Mouse (Mus musculus) stomach, postnatal 0 days (tissue): ENCODE data around the gene Calr3. TPM values are rescaled to one million over a fixed set of nuclear protein-coding genes. Genes with fewer than 3 reads are reported as not detected.

Experiments used
- ATAC-seq: fragments of 200-750 bp; cut with Nextera tagmentation; 2 replicates; pipeline ENCODE4 v1.8.0; 2017; ENCODE audit not compliant: low FRiP score, low TSS enrichment
- DNase-seq: peaks from one replicate; pipeline ENCODE4 v3.0.0-alpha.2; 2016; ENCODE audit warnings: low spot score
- H3K27ac ChIP-seq: fragments of 300-500 bp; sonication (generic); replicated peaks from 2 replicates; pipeline ENCODE4 v1.5.1; 2014; ENCODE audit warnings: mild to moderate bottlenecking, control low read depth
- H3K27me3 ChIP-seq: fragments of 300-500 bp; sonication (generic); 2 replicates; pipeline ENCODE4 v1.6.1; 2014; ENCODE audit warnings: low read length; ENCODE audit not compliant: control insufficient read depth, insufficient read depth
- H3K36me3 ChIP-seq: fragments of 300-500 bp; sonication (generic); 2 replicates; pipeline ENCODE4 v1.6.1; 2014; ENCODE audit warnings: low read length, mixed read lengths; ENCODE audit not compliant: control insufficient read depth, insufficient read depth
- H3K4me1 ChIP-seq: fragments of 300-500 bp; sonication (generic); replicated peaks from 2 replicates; pipeline ENCODE4 v1.6.1; 2014; ENCODE audit warnings: antibody characterized with exemption; ENCODE audit not compliant: control insufficient read depth, insufficient read depth
- H3K4me2 ChIP-seq: fragments of 300-500 bp; sonication (generic); replicated peaks from 2 replicates; pipeline ENCODE4 v1.6.1; 2014; ENCODE audit warnings: low read depth, mild to moderate bottlenecking, control low read depth, moderate library complexity
- H3K4me3 ChIP-seq: fragments of 300-500 bp; sonication (generic); 2 replicates; pipeline ENCODE4 v1.5.1; 2014; ENCODE audit warnings: low read depth, low read length, control low read depth
- H3K9ac ChIP-seq: fragments of 300-500 bp; sonication (generic); 2 replicates; pipeline ENCODE4 v1.6.1; 2014; ENCODE audit warnings: mild to moderate bottlenecking, low read length, control low read depth, mixed read lengths
- H3K9me3 ChIP-seq: fragments of 300-500 bp; sonication (generic); 2 replicates; pipeline ENCODE4 v1.6.1; 2016; ENCODE audit warnings: low read length; ENCODE audit not compliant: control insufficient read depth
- CTCF ChIP-seq: IDR thresholded peaks from 2 replicates; pipeline ENCODE4 v1.5.1; 2016; ENCODE audit warnings: antibody characterized with exemption, low read depth, mild to moderate bottlenecking, moderate library complexity
- EP300 ChIP-seq: optimal IDR thresholded peaks from 2 replicates; pipeline ENCODE3; 2016; ENCODE audit warnings: antibody characterized with exemption
- WGBS: fragments of 180-500 bp; shearing (Covaris S2); extraction: QIAGEN DNeasy Blood & Tissue Kit; methylation state at CpG from one replicate; pipeline ENCODE4 v1.1.7; 2014; 5-methylcytosine and 5-hydroxymethylcytosine counted together
- microRNA-seq: library from miRNA; unstranded; fragments of <30 nt; microRNA quantifications from one replicate; pipeline ENCODE4, GENCODE M21; 2016
- polyA plus RNA-seq: library from polyadenylated mRNA; unstranded; fragments of >200 nt; fragmentation: Nextera tagmentation; extraction: Ambion mirVana; gene quantifications from 2 replicates; pipeline ENCODE4 v1.2.1, GENCODE M21; 2015

Gene Calr3
- polyA plus RNA-seq, 1 experiment from 2014 or later = 5.4 TPM

GRCm38 (mm10) chr8:72385737-72386136 lies 57.9 kb downstream of the Calr3 start:
- ATAC-seq (peak; percentile 83), DNase-seq (peak; percentile 23)
- no peaks in the 10 kb centered on the region for H3K9me3 ChIP-seq
- H3K4me1 ChIP-seq = no peaks in the 10 kb centered on the region
- no peak overlapping the region for H3K4me2 ChIP-seq
- WGBS = 72% methylated on average over 2 of the region's 2 CpGs
- peaks cover 49% of the 10 kb centered on the region for H3K36me3 ChIP-seq
- H3K27ac ChIP-seq = no peak overlapping the region
- no peaks in the 10 kb centered on the region for H3K27me3 ChIP-seq
- H3K9ac ChIP-seq = no peak overlapping the region
- no peak for TF ChIP-seq EP300
- no peak for TF ChIP-seq CTCF
- H3K4me3 ChIP-seq = no peak overlapping the region

DNA sequence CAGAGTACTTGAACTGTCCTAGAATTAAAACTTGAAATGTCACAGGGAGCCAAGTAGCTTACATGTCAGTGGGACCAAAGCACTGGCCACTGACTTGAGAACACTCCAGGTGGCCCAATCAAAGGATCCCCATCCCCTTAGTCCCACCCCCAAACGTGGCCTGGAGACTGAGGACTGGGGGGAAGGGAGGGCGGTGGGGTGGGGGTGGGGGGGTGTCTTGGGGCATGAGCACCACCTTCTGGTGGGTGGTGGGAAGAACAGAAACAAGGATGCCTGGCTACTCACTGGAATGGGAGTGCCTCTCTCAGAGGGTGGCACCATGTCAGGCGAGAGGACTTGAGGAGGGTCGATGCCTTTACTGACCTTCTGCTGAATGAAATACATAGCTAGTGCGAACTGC lies 61.3 kb downstream of the Calr3 start:
- Histone ChIP-seq H3K27me3 (no peaks in the 10 kb centered on the region), H3K9me3 (no peaks in the 10 kb centered on the region), H3K4me3 (no peak overlapping the region), H3K4me1 (no peaks in the 10 kb centered on the region), H3K27ac (no peak overlapping the region), H3K9ac (no peak overlapping the region), H3K36me3 (peaks cover 48% of the 10 kb centered on the region), H3K4me2 (no peak overlapping the region)
- peak; percentile 23 for DNase-seq
- TF ChIP-seq CTCF (peak; percentile 43; the same call in 1 of the 2 replicates), EP300 (no peak)
- peak; percentile 18; the same call in 1 of the 2 replicates for ATAC-seq
- 56% methylated on average over 5 of the region's 5 CpGs for WGBS

GRCm38 (mm10) chr8:72380656-72381055 lies 63.0 kb downstream of the Calr3 start:
- Histone ChIP-seq H3K4me3 (no peak overlapping the region), H3K27ac (no peak overlapping the region), H3K9ac (no peak overlapping the region), H3K27me3 (no peaks in the 10 kb centered on the region), H3K4me1 (no peaks in the 10 kb centered on the region), H3K4me2 (no peak overlapping the region), H3K9me3 (no peaks in the 10 kb centered on the region), H3K36me3 (peaks cover 34% of the 10 kb centered on the region)
- no peak for TF ChIP-seq CTCF
- no peak for TF ChIP-seq EP300
- ATAC-seq (no peak), DNase-seq (no peak)
- 92% methylated on average over 8 of the region's 8 CpGs for WGBS

DNA sequence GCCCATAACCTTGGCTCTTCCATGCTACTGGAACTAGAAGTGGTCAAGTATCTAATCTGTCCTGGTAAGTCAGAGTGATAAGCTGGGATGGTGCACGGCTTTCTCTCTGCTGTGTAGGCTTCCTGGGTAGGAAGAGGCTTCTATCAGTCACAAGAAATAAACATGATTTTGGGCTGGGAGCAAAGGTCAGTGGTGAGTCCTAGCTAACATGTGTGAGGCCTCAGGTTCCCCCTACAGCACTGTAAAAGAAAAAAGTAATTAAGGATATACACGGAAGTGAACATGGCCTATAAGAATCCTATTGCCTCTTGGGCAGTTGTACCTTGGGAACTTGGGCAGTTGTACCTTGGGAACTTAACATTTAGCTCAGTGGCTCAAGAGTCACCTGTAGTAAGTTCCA lies 66.8 kb downstream of the Calr3 start:
- Histone ChIP-seq H3K9ac (no peak overlapping the region), H3K27ac (no peak overlapping the region), H3K4me2 (no peak overlapping the region), H3K4me1 (no peaks in the 10 kb centered on the region), H3K27me3 (no peaks in the 10 kb centered on the region), H3K36me3 (peaks cover 30% of the 10 kb centered on the region), H3K4me3 (no peak overlapping the region), H3K9me3 (no peaks in the 10 kb centered on the region)
- ATAC-seq (no peak), DNase-seq (no peak)
- TF ChIP-seq EP300 (no peak), CTCF (no peak)
- WGBS = 77% methylated on average over 2 of the region's 2 CpGs

DNA sequence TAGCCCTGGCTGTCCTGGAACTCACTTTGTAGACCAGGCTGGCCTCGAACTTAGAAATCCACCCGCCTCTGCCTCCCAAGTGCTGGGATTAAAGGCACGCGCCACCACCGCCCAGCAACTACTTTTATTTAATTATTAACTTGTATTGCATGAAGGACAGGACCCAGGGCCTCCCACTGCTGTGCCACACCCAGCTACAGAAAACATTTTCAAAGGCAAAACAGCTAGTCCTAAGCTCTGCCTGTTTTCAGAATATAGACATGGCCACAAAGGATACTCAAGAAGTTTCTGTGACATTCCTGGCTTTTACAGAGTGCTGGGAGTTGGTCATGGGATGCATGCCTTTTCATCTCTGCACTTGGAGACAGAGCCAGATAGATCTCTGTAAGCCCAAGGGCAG lies 67.4 kb downstream of the Calr3 start:
- ATAC-seq (no peak), DNase-seq (no peak)
- H3K36me3 ChIP-seq = peaks cover 29% of the 10 kb centered on the region
- no peaks in the 10 kb centered on the region for H3K27me3 ChIP-seq
- H3K9me3 ChIP-seq = no peaks in the 10 kb centered on the region
- H3K4me2 ChIP-seq = no peak overlapping the region
- H3K9ac ChIP-seq = no peak overlapping the region
- TF ChIP-seq EP300 = no peak
- no peak for TF ChIP-seq CTCF
- no peak overlapping the region for H3K27ac ChIP-seq
- WGBS = 69% methylated on average over 4 of the region's 5 CpGs
- H3K4me3 ChIP-seq = no peak overlapping the region
- H3K4me1 ChIP-seq = no peaks in the 10 kb centered on the region

DNA sequence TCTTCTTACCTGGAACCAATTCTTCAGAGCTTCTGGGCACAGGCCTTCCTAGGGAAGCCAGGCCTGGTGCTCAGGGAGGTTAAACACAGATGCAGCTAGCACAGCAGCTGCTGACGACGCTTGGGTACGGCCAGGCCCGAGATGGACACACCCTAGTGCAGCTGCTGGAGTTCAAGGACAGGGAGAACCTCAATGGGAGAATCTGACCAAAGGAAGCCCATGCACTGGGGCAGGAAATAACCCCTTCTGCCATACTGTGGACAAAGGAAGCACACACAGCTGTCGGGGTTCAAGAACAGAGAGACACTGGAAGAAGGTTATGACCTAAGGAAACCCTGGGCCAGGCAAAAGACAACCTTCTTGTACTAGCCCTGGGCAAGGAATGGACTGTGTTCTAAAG lies 68.5 kb downstream of the Calr3 start:
- Histone ChIP-seq H3K27me3 (no peaks in the 10 kb centered on the region), H3K4me2 (no peak overlapping the region), H3K36me3 (peaks cover 24% of the 10 kb centered on the region), H3K4me3 (no peak overlapping the region), H3K4me1 (no peaks in the 10 kb centered on the region), H3K9ac (no peak overlapping the region), H3K27ac (no peak overlapping the region), H3K9me3 (no peaks in the 10 kb centered on the region)
- no peak for DNase-seq
- ATAC-seq = no peak
- TF ChIP-seq CTCF = no peak
- no peak for TF ChIP-seq EP300
- 76% methylated on average over 5 of the region's 5 CpGs for WGBS

Small RNA genes within 50 kb of the gene (microRNA-seq; reads per million reads assigned to microRNA genes)
- 0.96 reads per million for gene Mir7068

Other genes starting within 250 kb of the Calr3 start
- 0.45 and 0.79 TPM in 2 replicates for gene Cib3, start 231.0 kb downstream of the Calr3 start, polyA plus RNA-seq
- gene Gm11034, start 230.2 kb downstream of the Calr3 start, polyA plus RNA-seq = not detected in 2 replicates
- 53.8 and 57.4 TPM in 2 replicates for gene Fam32a, start 224.1 kb downstream of the Calr3 start, polyA plus RNA-seq
- gene Ap1m1, start 203.9 kb downstream of the Calr3 start, polyA plus RNA-seq = 38.2 and 42.0 TPM in 2 replicates
- 9.6 and 9.9 TPM in 2 replicates for gene Gm10282, start 138.6 kb downstream of the Calr3 start, polyA plus RNA-seq
- gene Klf2, start 124.8 kb downstream of the Calr3 start, polyA plus RNA-seq = 9.5 and 11.1 TPM in 2 replicates
- gene Eps15l1, start 22.4 kb downstream of the Calr3 start, polyA plus RNA-seq = 20.7 and 23.5 TPM in 2 replicates
- 4.2 and 5.4 TPM in 2 replicates for gene 1700030K09Rik, start within 50 bp of the Calr3 start, polyA plus RNA-seq
- 15.6 and 19.2 TPM in 2 replicates for gene Cherp, start 31.4 kb upstream of the Calr3 start, polyA plus RNA-seq
- 8.5 TPM in 2 replicates for gene Slc35e1, start 48.7 kb upstream of the Calr3 start, polyA plus RNA-seq
- gene Med26, start 104.4 kb upstream of the Calr3 start, polyA plus RNA-seq = 7.1 and 7.4 TPM in 2 replicates
- 117 and 118 TPM in 2 replicates for gene Smim7, start 127.2 kb upstream of the Calr3 start, polyA plus RNA-seq
- 12.5 and 14.4 TPM in 2 replicates for gene Tmem38a, start 128.2 kb upstream of the Calr3 start, polyA plus RNA-seq
- 0.02 and 0.15 TPM in 2 replicates for gene Nwd1, start 202.8 kb upstream of the Calr3 start, polyA plus RNA-seq